Mouse (Mus musculus) intestine, embryonic 14.5 days (tissue): ENCODE results near the gene Ddb1. TPM values are rescaled to one million over a fixed set of nuclear protein-coding genes. Genes with fewer than 3 reads are reported as not detected.

Experiments
- ATAC-seq: fragments of 200-750 bp; cut with Nextera tagmentation; replicated peaks from 2 replicates; pipeline ENCODE4 v1.8.0; 2017; ENCODE audit warnings: low read depth, moderate number of reproducible peaks, moderate TSS enrichment, moderate library complexity; ENCODE audit not compliant: low FRiP score, low TSS enrichment
- DNase-seq: peaks from one replicate; pipeline ENCODE4 v3.0.0-alpha.2; 2018; ENCODE audit warnings: low spot score
- H3K27ac ChIP-seq: fragments of 300-500 bp; sonication (generic); 2 replicates; pipeline ENCODE4 v1.5.1; 2014; ENCODE audit warnings: low read depth, mild to moderate bottlenecking, control low read depth
- H3K27me3 ChIP-seq: fragments of 300-500 bp; sonication (generic); replicated peaks from 2 replicates; pipeline ENCODE4 v1.6.1; 2014; ENCODE audit warnings: low read length, control low read depth; ENCODE audit not compliant: control insufficient read depth, insufficient read depth
- H3K36me3 ChIP-seq: fragments of 300-500 bp; sonication (generic); 2 replicates; pipeline ENCODE4 v1.6.1; 2014; ENCODE audit warnings: low read length, control low read depth; ENCODE audit not compliant: control insufficient read depth, insufficient read depth
- H3K4me1 ChIP-seq: fragments of 300-500 bp; sonication (generic); replicated peaks from 2 replicates; pipeline ENCODE4 v1.6.1; 2014; ENCODE audit warnings: low read length, control low read depth, mixed read lengths; ENCODE audit not compliant: control insufficient read depth, insufficient read depth
- H3K4me2 ChIP-seq: fragments of 300-500 bp; sonication (generic); 2 replicates; pipeline ENCODE4 v1.6.1; 2014; ENCODE audit warnings: low read length
- H3K4me3 ChIP-seq: fragments of 300-500 bp; sonication (generic); 2 replicates; pipeline ENCODE4 v1.5.1; 2014; ENCODE audit warnings: low read depth, low read length, control low read depth, mixed read lengths
- H3K9ac ChIP-seq: fragments of 300-500 bp; sonication (generic); 2 replicates; pipeline ENCODE4 v1.6.1; 2014; ENCODE audit warnings: mild to moderate bottlenecking, low read length
- H3K9me3 ChIP-seq: fragments of 300-500 bp; sonication (generic); 2 replicates; pipeline ENCODE4 v1.6.1; 2016; ENCODE audit warnings: low read length, control low read depth; ENCODE audit not compliant: control insufficient read depth
- WGBS: fragments of 180-500 bp; shearing (Covaris S2); extraction: QIAGEN DNeasy Blood & Tissue Kit; methylation state at CpG from one replicate; pipeline ENCODE4 v1.1.7; 2014; 5-methylcytosine and 5-hydroxymethylcytosine counted together
- polyA plus RNA-seq: library from polyadenylated mRNA; unstranded; fragments of >200 nt; fragmentation: Nextera tagmentation; extraction: Ambion mirVana; gene quantifications from 2 replicates; pipeline ENCODE4 v1.2.1, GENCODE M21; 2014

The Ddb1 gene
- polyA plus RNA-seq, 1 experiment from 2014 or later: 324 TPM

DNA sequence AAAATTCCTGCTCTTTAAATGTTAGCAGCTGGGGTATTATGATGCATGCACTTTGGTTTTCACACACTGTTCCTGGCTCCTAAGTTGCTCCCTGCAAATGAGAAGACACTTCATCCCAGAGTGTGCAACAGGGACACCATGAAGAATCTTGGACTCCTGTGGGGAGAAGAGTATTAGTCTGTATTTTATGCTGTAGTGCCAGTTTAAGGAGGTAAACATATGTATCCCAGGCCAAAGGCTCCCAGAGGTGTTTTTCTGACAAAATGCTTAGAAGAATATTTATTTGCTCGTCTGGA is 73.6 kb downstream of the Ddb1 start:
- Histone ChIP-seq H3K36me3 (no peaks in the 10 kb centered on the region), H3K27ac (no peak overlapping the region), H3K4me1 (no peaks in the 10 kb centered on the region), H3K9me3 (no peaks in the 10 kb centered on the region), H3K4me3 (no peak overlapping the region), H3K4me2 (no peak overlapping the region), H3K9ac (no peak overlapping the region), H3K27me3 (no peaks in the 10 kb centered on the region)
- ATAC-seq (no peak), DNase-seq (no peak)
- WGBS: 59% methylated on average over 1 of the region's 1 CpGs

Other genes with a start within 250 kb of the Ddb1 start
- gene Syt7, start 216.2 kb upstream of the Ddb1 start, polyA plus RNA-seq: 1.5 TPM in 2 replicates
- 0.35 and 0.60 TPM in 2 replicates for gene Lrrc10b, start 147.9 kb upstream of the Ddb1 start, polyA plus RNA-seq
- gene Ppp1r32, start 122.4 kb upstream of the Ddb1 start, polyA plus RNA-seq: 0.14 TPM in 1 of 2 replicates, not detected in the other
- 51.0 and 55.1 TPM in 2 replicates for gene Cpsf7, start 80.1 kb upstream of the Ddb1 start, polyA plus RNA-seq
- gene Sdhaf2, start 79.2 kb upstream of the Ddb1 start, polyA plus RNA-seq: 61.9 and 62.5 TPM in 2 replicates
- 46.0 and 46.9 TPM in 2 replicates for gene Tmem216, start 49.1 kb upstream of the Ddb1 start, polyA plus RNA-seq
- gene Cyb561a3, start 28.2 kb upstream of the Ddb1 start, polyA plus RNA-seq: 18.0 and 19.4 TPM in 2 replicates
- 35.9 and 38.5 TPM in 2 replicates for gene Tmem138, start 28.0 kb upstream of the Ddb1 start, polyA plus RNA-seq
- gene Tkfc, start 327 bp downstream of the Ddb1 start, polyA plus RNA-seq: 18.3 and 22.3 TPM in 2 replicates
- 1.5 and 2.8 TPM in 2 replicates for gene Vwce, start 28.9 kb downstream of the Ddb1 start, polyA plus RNA-seq
- gene Pga5, start 72.7 kb downstream of the Ddb1 start, polyA plus RNA-seq: 0.34 TPM in 1 of 2 replicates, not detected in the other
- 27.8 and 31.1 TPM in 2 replicates for gene Vps37c, start 83.4 kb downstream of the Ddb1 start, polyA plus RNA-seq
- gene Cd5, start 133.7 kb downstream of the Ddb1 start, polyA plus RNA-seq: 0.08 TPM in 1 of 2 replicates, not detected in the other
- gene Cd6, start 224.7 kb downstream of the Ddb1 start, polyA plus RNA-seq: 0.11 TPM in 1 of 2 replicates, not detected in the other
- gene Slc15a3, start 234.4 kb downstream of the Ddb1 start, polyA plus RNA-seq: 0.39 and 0.53 TPM in 2 replicates